Mouse (Mus musculus) embryonic fibroblast, embryonic 13.5 days (primary cell): ENCODE measurements around the gene Hivep1.

Experiments used
- CTCF ChIP-seq: IDR thresholded peaks from 2 replicates; pipeline ENCODE4 v1.5.1; 2011; ENCODE audit warnings: mild to moderate bottlenecking, control low read depth, low read length, moderate library complexity, borderline replicate concordance; ENCODE audit not compliant: insufficient read depth
- POLR2A ChIP-seq: IDR thresholded peaks from 2 replicates; pipeline ENCODE4 v1.6.1; 2011; ENCODE audit warnings: low read depth, mild to moderate bottlenecking, control low read depth, low read length, moderate library complexity

GRCm38 (mm10) chr13:42097109-42097508 lies 45.3 kb downstream of the Hivep1 start:
- TF ChIP-seq POLR2A, result no peak
- TF ChIP-seq CTCF, result no peak
